Mouse (Mus musculus) bone marrow, adult 2 months (tissue): ENCODE measurements at regions not wholly inside any gene's neighbourhood (a gene's known extent, or its start where the extent isn't known, plus 50 kb on each side); places are given as distances from the start of the nearest gene placed in this dataset.

Experiments used
- H3K27ac ChIP-seq: fragments of 200-500 bp; 2 replicates; pipeline ENCODE4 v1.5.1; 2012; ENCODE audit warnings: low read depth, mild to moderate bottlenecking, control low read depth, inconsistent platforms, low read length; ENCODE audit not compliant: control insufficient read depth, poor library complexity, insufficient read depth
- H3K4me1 ChIP-seq: fragments of 200-500 bp; 2 replicates; pipeline ENCODE4 v1.6.1; 2011; ENCODE audit warnings: low read length; ENCODE audit not compliant: control insufficient read depth, insufficient read depth
- H3K4me3 ChIP-seq: fragments of 200-500 bp; replicated peaks from 2 replicates; pipeline ENCODE3; 2011; ENCODE audit warnings: mild to moderate bottlenecking, low read depth, low read length, control low read depth; ENCODE audit not compliant: control insufficient read depth
- CTCF ChIP-seq: fragments of 200-500 bp; IDR thresholded peaks from 2 replicates; pipeline ENCODE4 v1.5.1; 2011; ENCODE audit warnings: low read length, control low read depth; ENCODE audit not compliant: control insufficient read depth, insufficient read depth
- POLR2A ChIP-seq: fragments of 200-500 bp; IDR thresholded peaks from 2 replicates; pipeline ENCODE4 v1.6.1; 2011; ENCODE audit warnings: low read depth, mild to moderate bottlenecking, control low read depth, low read length, borderline replicate concordance; ENCODE audit not compliant: control insufficient read depth
- WGBS: fragments of 180-500 bp; shearing (Covaris S2); methylation state at CpG from one replicate; pipeline ENCODE4 v1.1.7; 2018; 5-methylcytosine and 5-hydroxymethylcytosine counted together

GRCm38 (mm10) chr17:49205095-49205494 lies 223.1 kb upstream of the Mocs1 start:
- Histone ChIP-seq H3K4me3 (no peak overlapping the region), H3K27ac (no peak overlapping the region), H3K4me1 (no peaks in the 10 kb centered on the region)
- 21% methylated on average over 5 of the region's 5 CpGs for WGBS
- TF ChIP-seq POLR2A: no peak
- TF ChIP-seq CTCF: no peak

GRCm38 (mm10) chr17:49205564-49205963 lies 222.6 kb upstream of the Mocs1 start:
- Histone ChIP-seq H3K27ac (no peak overlapping the region), H3K4me3 (no peak overlapping the region), H3K4me1 (no peaks in the 10 kb centered on the region)
- no peak for TF ChIP-seq CTCF
- TF ChIP-seq POLR2A: no peak
- WGBS: 73% methylated on average over 1 of the region's 1 CpGs

- no peaks in the 10 kb centered on the region for H3K4me1 ChIP-seq
- H3K27ac ChIP-seq: no peak overlapping the region
- TF ChIP-seq CTCF: no peak
- TF ChIP-seq POLR2A: no peak
- whole genome bisulfite sequencing: 67% methylated on average over 8 of the region's 9 CpGs
- no peak overlapping the region for H3K4me3 ChIP-seq
These were observed 221.5 kb upstream of the Mocs1 start for GRCm38 (mm10) chr17:49206708-49207107.

DNA sequence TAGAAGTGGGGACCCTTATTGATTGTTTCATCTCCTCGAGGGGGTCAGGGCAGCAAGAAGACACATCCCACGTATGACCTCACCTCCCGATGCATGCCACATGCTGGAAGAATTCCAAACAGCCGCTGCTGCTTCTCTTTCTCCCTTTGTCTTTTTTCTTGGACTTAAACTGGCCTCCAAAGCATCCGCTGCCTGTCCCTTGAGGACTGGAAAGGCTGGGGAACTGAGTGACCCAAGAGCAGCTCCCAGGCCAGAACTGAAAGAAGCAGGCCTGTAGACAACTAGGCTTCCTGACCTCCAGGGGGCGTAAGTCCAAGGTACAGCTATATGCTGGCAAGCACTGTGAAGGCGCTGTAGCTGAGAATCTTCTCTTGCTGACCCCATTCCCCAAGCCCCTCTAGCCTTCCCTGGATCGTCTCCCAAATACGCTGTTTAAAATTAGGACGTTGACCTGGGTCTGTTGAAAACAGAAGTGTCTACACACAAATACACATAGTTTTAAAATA lies 219.8 kb upstream of the Mocs1 start:
- WGBS: 76% methylated on average over 10 of the region's 10 CpGs
- Histone ChIP-seq H3K4me1 (no peaks in the 10 kb centered on the region), H3K27ac (no peak overlapping the region), H3K4me3 (no peak overlapping the region)
- TF ChIP-seq CTCF: no peak
- no peak for TF ChIP-seq POLR2A

- H3K4me3 ChIP-seq: no peak overlapping the region
- WGBS: 87% methylated on average over 13 of the region's 13 CpGs
- no peaks in the 10 kb centered on the region for H3K4me1 ChIP-seq
- no peak overlapping the region for H3K27ac ChIP-seq
- no peak for TF ChIP-seq POLR2A
- no peak for TF ChIP-seq CTCF
These were observed 215.2 kb upstream of the Mocs1 start for GRCm38 (mm10) chr17:49212918-49213317.

GRCm38 (mm10) chr17:49215281-49215680 lies 212.9 kb upstream of the Mocs1 start:
- Histone ChIP-seq H3K4me1 (no peaks in the 10 kb centered on the region), H3K27ac (no peak overlapping the region), H3K4me3 (no peak overlapping the region)
- TF ChIP-seq POLR2A (no peak), CTCF (no peak)
- WGBS: 48% methylated on average over 8 of the region's 8 CpGs

GRCm38 (mm10) chr17:49219512-49220197 lies 208.5 kb upstream of the Mocs1 start:
- no peak for TF ChIP-seq POLR2A
- no peak for TF ChIP-seq CTCF
- H3K27ac ChIP-seq: no peak overlapping the region
- no peaks in the 10 kb centered on the region for H3K4me1 ChIP-seq
- no peak overlapping the region for H3K4me3 ChIP-seq
- WGBS: 72% methylated on average over 4 of the region's 4 CpGs

DNA sequence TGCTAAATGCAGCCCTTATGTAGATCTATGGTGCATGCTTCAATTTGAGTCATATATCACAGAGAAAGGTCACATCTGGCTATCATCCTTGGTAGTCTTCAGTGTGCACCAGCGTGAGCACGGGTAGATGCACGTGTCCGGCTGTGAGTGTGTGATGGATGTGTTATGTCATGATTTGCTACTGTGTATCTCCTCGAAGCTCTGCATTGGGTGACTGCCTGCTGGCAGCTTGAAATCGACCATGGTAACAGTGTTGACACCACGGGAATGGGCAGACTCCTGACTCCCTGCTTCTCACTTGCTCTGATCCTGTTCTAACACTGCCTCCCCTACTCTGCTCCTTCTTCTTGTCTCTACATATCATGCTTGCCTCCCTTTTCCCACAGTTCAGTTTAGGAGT lies 204.9 kb upstream of the Mocs1 start:
- Histone ChIP-seq H3K4me1 (no peaks in the 10 kb centered on the region), H3K27ac (no peak overlapping the region), H3K4me3 (no peak overlapping the region)
- no peak for TF ChIP-seq POLR2A
- TF ChIP-seq CTCF: no peak
- WGBS: 74% methylated on average over 7 of the region's 7 CpGs

DNA sequence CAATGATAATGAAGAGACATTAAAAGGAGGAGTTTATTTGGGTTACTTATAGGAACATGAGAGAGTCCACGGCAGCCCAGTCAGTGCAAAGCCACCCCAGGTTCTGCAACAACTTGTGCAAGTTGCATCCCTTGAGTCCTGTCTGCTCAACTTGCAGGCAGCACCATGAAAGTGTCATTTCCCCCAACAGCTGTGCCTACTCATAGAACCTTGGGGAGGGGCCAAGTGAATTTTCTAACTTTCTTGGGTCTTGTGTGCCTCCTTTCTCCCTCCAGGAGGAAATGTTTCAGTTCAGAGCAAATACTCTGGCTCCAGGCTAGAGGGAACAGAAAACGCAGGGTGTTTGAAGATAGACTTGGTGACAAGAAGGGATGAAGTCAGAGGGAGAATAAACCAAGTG lies 204.5 kb upstream of the Mocs1 start:
- no peak overlapping the region for H3K27ac ChIP-seq
- no peak overlapping the region for H3K4me3 ChIP-seq
- TF ChIP-seq POLR2A (no peak), CTCF (no peak)
- WGBS: 72% methylated on average over 2 of the region's 2 CpGs
- H3K4me1 ChIP-seq: no peaks in the 10 kb centered on the region
